Mouse (Mus musculus) G1E (cell line): ENCODE data around the gene Wfdc18. TPM values are rescaled to one million over a fixed set of nuclear protein-coding genes. Genes with fewer than 3 reads are reported as not detected.

ENCODE experiments used
- ATAC-seq: 2 replicates; pipeline ENCODE4 v1.8.0; 2016; ENCODE audit warnings: mild to moderate bottlenecking; ENCODE audit not compliant: insufficient number of reproducible peaks, poor library complexity, low FRiP score, severe bottlenecking; ENCODE audit errors: extremely low read depth
- DNase-seq: peaks from one replicate; pipeline ENCODE4 v3.0.0; 2012; ENCODE audit warnings: low spot score
- H3K27me3 ChIP-seq: 2 replicates; pipeline ENCODE4 v1.6.1; 2012; ENCODE audit warnings: mild to moderate bottlenecking, low read length, inconsistent platforms; ENCODE audit not compliant: insufficient read depth
- H3K36me3 ChIP-seq: replicated peaks from 2 replicates; pipeline ENCODE3; 2012; ENCODE audit warnings: mild to moderate bottlenecking, inconsistent platforms
- H3K4me1 ChIP-seq: 2 replicates; pipeline ENCODE4 v1.6.1; 2012; ENCODE audit warnings: low read depth, low read length, inconsistent platforms, mixed read lengths; ENCODE audit not compliant: insufficient read depth
- H3K4me3 ChIP-seq: 2 replicates; pipeline ENCODE4 v1.5.1; 2012; ENCODE audit warnings: low read depth, mild to moderate bottlenecking, inconsistent platforms, low read length, moderate library complexity, mixed read lengths
- H3K9me3 ChIP-seq: replicated peaks from 2 replicates; pipeline ENCODE4 v1.6.1; 2012; ENCODE audit warnings: inconsistent platforms
- CTCF ChIP-seq: IDR thresholded peaks from 2 replicates; pipeline ENCODE4 v1.5.1; 2012; ENCODE audit warnings: low read depth, low read length, inconsistent platforms, mixed read lengths
- GATA1 ChIP-seq: IDR thresholded peaks from 2 replicates; pipeline ENCODE4 v1.6.1; 2012; ENCODE audit warnings: borderline replicate concordance, low read length, inconsistent platforms, mixed read lengths
- GATA2 ChIP-seq: IDR thresholded peaks from 2 replicates; pipeline ENCODE4 v1.6.1; 2012; ENCODE audit warnings: low read depth, low read length, inconsistent platforms, borderline replicate concordance
- POLR2AphosphoS5 ChIP-seq: IDR thresholded peaks from 2 replicates; pipeline ENCODE4 v1.6.1; 2012; ENCODE audit warnings: low read depth, low read length, inconsistent platforms; ENCODE audit not compliant: insufficient replicate concordance
- TAL1 ChIP-seq: conservative IDR thresholded peaks from 2 replicates; pipeline ENCODE4 v1.6.1; 2012; ENCODE audit warnings: low read depth, low read length, inconsistent platforms, mixed read lengths
- polyA plus RNA-seq: library from polyadenylated mRNA; stranded (reverse); fragments of >175 nt; gene quantifications from 2 replicates; pipeline ENCODE4 v1.2.3, GENCODE M21; 2012
- total RNA-seq, 2 experiments: library from RNA; stranded (forward) in 1 of 2; stranded (reverse) in 1 of 2; fragments of 200-1000 nt in 1 of 2; fragments of >200 nt in 1 of 2; fragmentation: Nextera tagmentation in 1 of 2; gene quantifications; 2 replicates each; pipeline ENCODE4 v1.2.3; 2014 to 2017

Gene Wfdc18
- total and polyA plus RNA-seq, 3 experiments: not detected

DNA sequence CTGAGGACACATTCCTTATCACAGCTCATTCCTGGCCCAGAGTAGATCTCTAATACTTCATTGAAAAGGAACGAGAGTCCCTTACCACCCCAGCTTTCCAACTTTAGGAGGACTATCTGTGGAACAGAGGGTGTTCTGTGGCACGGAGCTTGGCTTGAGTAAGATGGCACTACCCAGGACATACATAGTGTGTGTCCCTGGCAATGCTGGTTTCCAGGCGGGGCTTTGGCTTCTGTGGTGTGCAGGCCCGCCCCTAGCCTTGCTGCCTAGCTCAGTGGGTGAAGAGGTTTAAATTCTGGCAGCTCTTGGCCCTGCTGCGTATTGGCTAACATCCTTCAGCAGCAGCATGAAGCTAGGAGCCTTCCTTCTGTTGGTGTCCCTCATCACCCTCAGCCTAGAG, 37.9 kb downstream of the Wfdc18 start, which contains the start of gene Wfdc21:
TSS of gene Wfdc21 (plus strand) at position 260 of the 400 bp plus-strand sequence.
- DNase-seq (no peak), ATAC-seq (no peak)
- H3K36me3 ChIP-seq: no peaks in the 10 kb centered on the region
- no peak within 1 kb of the TSS for H3K4me3 ChIP-seq
- TF ChIP-seq GATA2: no peak
- no peak for TF ChIP-seq CTCF
- no peak for TF ChIP-seq TAL1
- no peak for TF ChIP-seq GATA1
- TF ChIP-seq POLR2AphosphoS5: no peak
- H3K9me3 ChIP-seq: no peaks in the 10 kb centered on the region
- peaks cover 39% of the 10 kb centered on the region for H3K27me3 ChIP-seq
- no peaks in the 10 kb centered on the region for H3K4me1 ChIP-seq

DNA sequence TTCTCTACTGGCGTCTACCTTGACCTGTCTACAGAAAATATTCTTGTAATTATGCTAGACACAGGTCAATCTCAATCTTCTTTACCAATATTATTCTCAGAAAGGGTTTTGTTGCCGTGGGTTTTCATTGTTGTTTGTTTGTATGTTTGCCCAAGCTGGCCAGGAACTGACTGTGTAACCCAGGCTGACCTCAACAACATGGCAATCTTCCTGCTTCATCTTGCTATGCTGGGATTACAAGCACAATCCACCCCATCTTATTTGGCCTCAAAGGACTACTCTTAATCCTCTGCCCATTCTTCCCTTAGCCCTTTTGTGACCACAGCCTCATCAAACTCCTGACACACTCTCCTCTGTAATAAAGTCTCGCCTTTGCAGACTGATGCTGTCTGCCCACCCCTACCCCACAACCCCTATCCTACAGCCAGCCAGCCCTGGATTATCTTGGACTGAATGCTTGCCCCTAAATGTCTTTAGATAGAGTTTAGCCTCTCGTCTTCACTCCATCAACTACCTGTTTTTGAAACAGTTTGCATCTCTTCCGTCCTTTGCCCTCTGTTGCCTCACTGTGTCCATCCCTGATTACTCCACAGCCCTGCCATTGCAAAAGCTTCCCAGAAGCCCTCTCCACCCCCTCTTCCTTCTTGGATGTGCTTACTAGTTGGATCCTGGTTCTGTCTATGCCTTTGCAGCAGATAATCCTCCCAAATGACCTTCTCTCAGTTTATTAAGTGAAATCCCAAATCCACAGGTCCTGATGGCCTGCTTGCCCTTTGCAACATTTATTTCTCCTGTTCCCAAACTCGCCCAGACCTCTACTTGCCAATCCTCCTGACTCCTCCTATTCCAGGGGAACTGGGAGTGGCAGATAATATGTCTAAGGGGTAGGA, 38.8 kb downstream of the Wfdc18 start:
- DNase-seq (no peak), ATAC-seq (no peak)
- no peak overlapping the region for H3K4me3 ChIP-seq
- no peaks in the 10 kb centered on the region for H3K9me3 ChIP-seq
- TF ChIP-seq POLR2AphosphoS5: no peak
- TF ChIP-seq GATA2: no peak
- TF ChIP-seq CTCF: no peak
- no peak for TF ChIP-seq GATA1
- TF ChIP-seq TAL1: no peak
- no peaks in the 10 kb centered on the region for H3K36me3 ChIP-seq
- peaks cover 35% of the 10 kb centered on the region for H3K27me3 ChIP-seq
- H3K4me1 ChIP-seq: peaks cover 2% of the 10 kb centered on the region; the same call in 1 of the 2 replicates

DNA sequence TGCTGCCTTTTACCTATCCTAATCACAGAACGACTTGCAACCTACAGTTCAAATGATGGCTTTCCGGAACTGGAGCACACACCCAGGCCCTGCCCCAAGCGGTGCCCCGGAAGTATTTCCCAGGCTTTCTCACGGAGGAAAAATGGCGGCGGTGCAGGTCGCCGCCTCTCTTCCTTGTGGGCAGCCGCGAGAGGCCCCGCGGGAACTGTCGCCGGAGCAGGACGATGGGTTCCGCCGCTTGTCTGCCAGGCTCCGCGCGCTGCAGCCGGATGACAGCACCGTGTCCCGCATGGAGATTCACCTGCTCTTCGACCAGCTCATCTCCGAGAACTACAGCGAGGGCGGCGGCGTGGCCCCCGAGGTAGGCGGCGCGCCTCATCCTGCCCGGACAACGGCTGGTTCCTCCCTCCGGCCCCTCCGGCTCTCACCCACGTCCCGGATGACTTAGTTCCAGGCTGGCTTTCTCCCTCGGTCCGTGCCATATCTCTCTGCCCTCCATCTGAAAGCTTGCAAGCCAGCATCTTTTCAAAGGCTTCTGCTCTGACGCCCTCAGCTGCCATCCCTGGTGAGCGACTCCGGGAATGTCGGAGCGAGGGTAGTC, 44.9 kb downstream of the Wfdc18 start, which contains the start of gene Heatr6:
TSS of gene Heatr6 (plus strand) at position 116 of the 601 bp plus-strand sequence.
- Histone ChIP-seq H3K9me3 (no peaks in the 10 kb centered on the region), H3K27me3 (no peaks in the 10 kb centered on the region), H3K36me3 (peaks cover 31% of the 10 kb centered on the region), H3K4me1 (peaks cover 9% of the 10 kb centered on the region), H3K4me3 (peak within 1 kb of the TSS; percentile 91)
- DNase-seq (peak; percentile 85), ATAC-seq (peak; percentile 81)
- no peak for TF ChIP-seq POLR2AphosphoS5
- no peak for TF ChIP-seq CTCF
- TF ChIP-seq GATA1: no peak
- TF ChIP-seq GATA2: no peak
- no peak for TF ChIP-seq TAL1

DNA sequence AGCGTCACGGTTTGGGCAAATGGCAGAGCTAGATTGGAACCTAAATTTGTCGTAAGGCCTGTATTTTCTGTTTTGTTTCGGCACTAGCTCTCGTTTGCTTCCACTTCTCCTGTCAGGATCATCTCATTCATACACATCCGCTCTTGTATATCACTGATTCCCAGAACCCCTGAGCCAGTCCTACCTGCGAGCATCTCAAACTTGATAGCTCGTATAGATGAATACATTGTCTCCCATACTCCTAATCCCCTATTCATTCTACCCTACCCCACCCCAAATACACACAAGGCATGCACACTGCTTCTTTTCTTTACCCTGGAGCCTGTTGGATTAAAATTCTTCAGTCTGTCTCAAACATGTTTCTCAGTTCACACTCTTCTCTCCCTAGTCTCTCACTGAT, 45.4 kb downstream of the Wfdc18 start:
- Histone ChIP-seq H3K36me3 (peaks cover 36% of the 10 kb centered on the region), H3K4me1 (peaks cover 9% of the 10 kb centered on the region), H3K9me3 (no peaks in the 10 kb centered on the region), H3K27me3 (no peaks in the 10 kb centered on the region), H3K4me3 (peak overlapping the region; percentile 91)
- ATAC-seq (no peak), DNase-seq (no peak)
- TF ChIP-seq TAL1 (no peak), CTCF (no peak), GATA2 (no peak), POLR2AphosphoS5 (no peak), GATA1 (no peak)

Other genes starting within 250 kb of the Wfdc18 start
- not detected in 2 replicates for gene Mmp28, start 245.9 kb upstream of the Wfdc18 start, total RNA-seq (2014; fragmentation: Nextera tagmentation)
- 0.06 and 0.11 TPM in 2 replicates for gene Mmp28, start 245.9 kb upstream of the Wfdc18 start, total RNA-seq (2017)
- gene Mmp28, start 245.9 kb upstream of the Wfdc18 start, polyA plus RNA-seq: not detected in 2 replicates
- 99.5 and 106 TPM in 2 replicates for gene Taf15, start 235.9 kb upstream of the Wfdc18 start, total RNA-seq (2014; fragmentation: Nextera tagmentation)
- 22.7 and 29.9 TPM in 2 replicates for gene Taf15, start 235.9 kb upstream of the Wfdc18 start, total RNA-seq (2017)
- gene Taf15, start 235.9 kb upstream of the Wfdc18 start, polyA plus RNA-seq: 41.8 and 47.1 TPM in 2 replicates
- not detected in 2 replicates for gene Heatr9, start 186.8 kb upstream of the Wfdc18 start, total RNA-seq (2014; fragmentation: Nextera tagmentation)
- gene Heatr9, start 186.8 kb upstream of the Wfdc18 start, total RNA-seq (2017): not detected in 2 replicates
- gene Heatr9, start 186.8 kb upstream of the Wfdc18 start, polyA plus RNA-seq: not detected in 2 replicates
- gene Ccl5, start 178.5 kb upstream of the Wfdc18 start, total RNA-seq (2014; fragmentation: Nextera tagmentation): 3.1 TPM in 1 of 2 replicates, not detected in the other
- 0.29 TPM in 1 of 2 replicates, not detected in the other for gene Ccl5, start 178.5 kb upstream of the Wfdc18 start, total RNA-seq (2017)
- gene Ccl5, start 178.5 kb upstream of the Wfdc18 start, polyA plus RNA-seq: not detected in 2 replicates
- 4.4 and 11.6 TPM in 2 replicates for gene Ccl9, start 130.4 kb upstream of the Wfdc18 start, total RNA-seq (2014; fragmentation: Nextera tagmentation)
- 2.0 and 3.4 TPM in 2 replicates for gene Ccl9, start 130.4 kb upstream of the Wfdc18 start, total RNA-seq (2017)
- 0.09 and 0.13 TPM in 2 replicates for gene Ccl9, start 130.4 kb upstream of the Wfdc18 start, polyA plus RNA-seq
- 1.2 TPM in 1 of 2 replicates, not detected in the other for gene Ccl6, start 115.9 kb upstream of the Wfdc18 start, total RNA-seq (2014; fragmentation: Nextera tagmentation)
- 0.33 and 0.70 TPM in 2 replicates for gene Ccl6, start 115.9 kb upstream of the Wfdc18 start, total RNA-seq (2017)
- gene Ccl6, start 115.9 kb upstream of the Wfdc18 start, polyA plus RNA-seq: 0.13 and 0.22 TPM in 2 replicates
- not detected in 2 replicates for gene Rpl9-ps1, start 63.4 kb upstream of the Wfdc18 start, total RNA-seq (2014; fragmentation: Nextera tagmentation)
- gene Rpl9-ps1, start 63.4 kb upstream of the Wfdc18 start, total RNA-seq (2017): not detected in 2 replicates
- gene Rpl9-ps1, start 63.4 kb upstream of the Wfdc18 start, polyA plus RNA-seq: not detected in 2 replicates
- gene Ccl3, start 59.7 kb upstream of the Wfdc18 start, total RNA-seq (2014; fragmentation: Nextera tagmentation): not detected in 2 replicates
- 2.0 and 2.7 TPM in 2 replicates for gene Ccl3, start 59.7 kb upstream of the Wfdc18 start, total RNA-seq (2017)
- not detected in 2 replicates for gene Ccl3, start 59.7 kb upstream of the Wfdc18 start, polyA plus RNA-seq
- gene Ccl4, start 46.4 kb upstream of the Wfdc18 start, total RNA-seq (2014; fragmentation: Nextera tagmentation): not detected in 2 replicates
- 0.38 TPM in 1 of 2 replicates, not detected in the other for gene Ccl4, start 46.4 kb upstream of the Wfdc18 start, total RNA-seq (2017)
- gene Ccl4, start 46.4 kb upstream of the Wfdc18 start, polyA plus RNA-seq: not detected in 2 replicates
- gene Wfdc17, start 5.0 kb upstream of the Wfdc18 start, total RNA-seq (2014; fragmentation: Nextera tagmentation): not detected in 2 replicates
- not detected in 2 replicates for gene Wfdc17, start 5.0 kb upstream of the Wfdc18 start, total RNA-seq (2017)
- gene Wfdc17, start 5.0 kb upstream of the Wfdc18 start, polyA plus RNA-seq: not detected in 2 replicates
- not detected in 2 replicates for gene Wfdc21, start 37.9 kb downstream of the Wfdc18 start, total RNA-seq (2014; fragmentation: Nextera tagmentation)
- not detected in 2 replicates for gene Wfdc21, start 37.9 kb downstream of the Wfdc18 start, total RNA-seq (2017)
- gene Wfdc21, start 37.9 kb downstream of the Wfdc18 start, polyA plus RNA-seq: not detected in 2 replicates
- gene Heatr6, start 44.7 kb downstream of the Wfdc18 start, total RNA-seq (2014; fragmentation: Nextera tagmentation): 31.7 and 36.7 TPM in 2 replicates
- 14.9 and 18.1 TPM in 2 replicates for gene Heatr6, start 44.7 kb downstream of the Wfdc18 start, total RNA-seq (2017)
- gene Heatr6, start 44.7 kb downstream of the Wfdc18 start, polyA plus RNA-seq: 4.7 and 7.6 TPM in 2 replicates
- gene Hnf1b, start 141.0 kb downstream of the Wfdc18 start, total RNA-seq (2014; fragmentation: Nextera tagmentation): not detected in 2 replicates
- gene Hnf1b, start 141.0 kb downstream of the Wfdc18 start, total RNA-seq (2017): 0.22 TPM in 1 of 2 replicates, not detected in the other
- not detected in 2 replicates for gene Hnf1b, start 141.0 kb downstream of the Wfdc18 start, polyA plus RNA-seq
- gene Ddx52, start 233.0 kb downstream of the Wfdc18 start, total RNA-seq (2014; fragmentation: Nextera tagmentation): 54.2 and 62.1 TPM in 2 replicates
- 82.8 and 89.8 TPM in 2 replicates for gene Ddx52, start 233.0 kb downstream of the Wfdc18 start, total RNA-seq (2017)
- 3.2 TPM in 2 replicates for gene Ddx52, start 233.0 kb downstream of the Wfdc18 start, polyA plus RNA-seq